In genomic region chr3:9173643-9174516, GRCm38 (mm10) we compare ENCODE assay signal across 8 mouse cellular contexts.
A peak's percentile ranks its signal among the peaks of the same experiment; 100 is the strongest.
DNase-seq lines count a peak whose midpoint lies in the region; ATAC-seq and TF ChIP-seq lines count a peak whose summit lies in the region.

No protein-coding gene starts in this region.

- intact Hi-C loops in heart, postnatal 36 days (cut with DNase I): loop anchor here (5.0 kb wide), 1 partner anchor 73 kb away; no protein-coding TSS in a partner anchor

- no peak overlapping the region for H3K9ac ChIP-seq in lung, postnatal 0 days (replicated peaks; ENCODE audit: low read depth)

- peak; percentile 71 for ATAC-seq in cerebellum, adult (ENCODE audit: insufficient number of reproducible peaks, low FRiP score, low TSS enrichment)
- ATAC-seq in frontal cortex, adult (ENCODE audit: low TSS enrichment): peak; percentile 72
- peak; percentile 74 for ATAC-seq in lung, postnatal 0 days

- no peaks in the 10 kb centered on the region for H3K36me3 ChIP-seq in lung, postnatal 0 days (ENCODE audit: insufficient read depth, low read length)

- peak overlapping the region; percentile 51 for H3K4me2 ChIP-seq in lung, postnatal 0 days (replicated peaks; ENCODE audit: low read depth, low read length)

- H3K4me3 ChIP-seq in lung, postnatal 0 days (ENCODE audit: low read depth, low read length): peak overlapping the region; percentile 15; the same call in 1 of the 2 replicates

- peak; percentile 36 for TF ChIP-seq CTCF in lung, postnatal 0 days (IDR thresholded peaks at IDR 0.05)

- H3K9me3 ChIP-seq in lung, postnatal 0 days (ENCODE audit: low read length): no peaks in the 10 kb centered on the region

- DNase-seq in B cell, adult 2 months: peak; percentile 19 to 27
- DNase-seq in heart, postnatal 36 days: peak; percentile 51 to 54
- peak; percentile 50 for DNase-seq in large intestine, adult 2 months (ENCODE audit: low read depth, low spot score)
- peak; percentile 68 for DNase-seq in lung, postnatal 0 days (ENCODE audit: low spot score)
- DNase-seq in right cerebral cortex, adult 18-20 months: peak; percentile 42
- no peak for DNase-seq in yolk sac, embryonic 10.5 days (ENCODE audit: low spot score)

- no peak; the same call in 1 of the 2 replicates for TF ChIP-seq EP300 in lung, postnatal 0 days (IDR thresholded peaks at IDR 0.05)

- no peaks in the 10 kb centered on the region for H3K27me3 ChIP-seq in lung, postnatal 0 days (replicated peaks; ENCODE audit: insufficient read depth, low read length)

- peaks cover 10% of the 10 kb centered on the region; the same call in 1 of the 2 replicates for H3K4me1 ChIP-seq in lung, postnatal 0 days (ENCODE audit: insufficient read depth, low read depth, low read length)

- 7% methylated on average over 16 of the region's 16 CpGs for WGBS in large intestine, adult 2 months
- WGBS in lung, postnatal 0 days: 10% methylated on average over 16 of the region's 16 CpGs

- peak overlapping the region; percentile 47 for H3K27ac ChIP-seq in lung, postnatal 0 days (ENCODE audit: low read length)
